ENCODE assay signal across 9 mouse cellular contexts in genomic region chr9:21803986-21804644, GRCm38 (mm10). TPM values are rescaled to one million over a fixed set of nuclear protein-coding genes. Genes with fewer than 3 reads are reported as not detected.
DNase-seq lines count a peak whose midpoint lies in the region; ATAC-seq and TF ChIP-seq lines count a peak whose summit lies in the region.
"Had no signal": no experiment of that assay in that cellular context is flagged by ENCODE, and none has a peak within 500 bp of the region (broad histone marks: within the 10 kb centered on the region; RNA-seq: fewer than 3 reads in every experiment).

No protein-coding gene starts in this region.

- H3K9me3 ChIP-seq in forebrain, embryonic 16.5 days (ENCODE audit: control insufficient read depth, low read length), result no peaks in the 10 kb centered on the region
- H3K9me3 ChIP-seq in lung, embryonic 15.5 days, result no peaks in the 10 kb centered on the region
- H3K9me3 ChIP-seq: liver, embryonic 15.5 days had no signal

- intact Hi-C loops in heart, postnatal 36 days (cut with DNase I), result loop anchor here (1.0 to 5.0 kb wide), 4 partner anchors 17 to 182 kb away; no protein-coding TSS in a partner anchor

- no peak for TF ChIP-seq POLR2A in thymus, adult 2 months (IDR thresholded peaks at IDR 0.05; ENCODE audit: control insufficient read depth, extremely low read depth, insufficient read depth, low read length, poor library complexity)

- H3K36me3 ChIP-seq in forebrain, embryonic 16.5 days (ENCODE audit: control insufficient read depth, insufficient read depth), result no peaks in the 10 kb centered on the region
- peaks cover 30% of the 10 kb centered on the region for H3K36me3 ChIP-seq in lung, embryonic 15.5 days
- no peaks in the 10 kb centered on the region for H3K36me3 ChIP-seq in thymus, adult 2 months (ENCODE audit: control insufficient read depth, insufficient read depth, low read length)
- H3K36me3 ChIP-seq: liver, embryonic 15.5 days had no signal

- no peaks in the 10 kb centered on the region for H3K27me3 ChIP-seq in forebrain, embryonic 16.5 days (replicated peaks; ENCODE audit: control insufficient read depth, insufficient read depth, low read length)
- H3K27me3 ChIP-seq in lung, embryonic 15.5 days, result no peaks in the 10 kb centered on the region
- H3K27me3 ChIP-seq in thymus, adult 2 months (ENCODE audit: control insufficient read depth, insufficient read depth, low read length), result no peaks in the 10 kb centered on the region

- DNase-seq in ES-CJ7 (ENCODE audit: low read depth, low spot score), result peak; percentile 84
- DNase-seq in cerebellum, adult 11-12 months, result peak; percentile 86
- DNase-seq in heart, postnatal 36 days, result peak; percentile 88 to 90
- peak; percentile 71 to 81 for DNase-seq in layer of hippocampus, adult 8-10 months (ENCODE audit: low spot score in 2 of 2)
- peak; percentile 80 for DNase-seq in ovary, adult 18-20 months (ENCODE audit: low spot score)
- peak; percentile 73 for DNase-seq in thymus, adult 2 months

- no peak overlapping the region for H3K4me3 ChIP-seq in forebrain, embryonic 16.5 days (replicated peaks; ENCODE audit: low read length)
- H3K4me3 ChIP-seq in lung, embryonic 15.5 days, result no peak overlapping the region
- no peak overlapping the region for H3K4me3 ChIP-seq in thymus, adult 2 months (ENCODE audit: control insufficient read depth, insufficient read depth, low read length)
- H3K4me3 ChIP-seq: liver, embryonic 15.5 days had no signal

- TF ChIP-seq CTCF in thymus, adult 2 months (IDR thresholded peaks at IDR 0.05; ENCODE audit: borderline replicate concordance, control insufficient read depth, extremely low read depth, insufficient read depth, low read length, poor library complexity), result peak; percentile 81; the same call in 1 of the 2 replicates

- no peak overlapping the region for H3K4me2 ChIP-seq in forebrain, embryonic 16.5 days (ENCODE audit: low read length)
- peak overlapping the region; percentile 34; the same call in 1 of the 2 replicates for H3K4me2 ChIP-seq in lung, embryonic 15.5 days
- H3K4me2 ChIP-seq: liver, embryonic 15.5 days had no signal

- peak; percentile 89 for ATAC-seq in forebrain, embryonic 16.5 days
- peak; percentile 97 for ATAC-seq in lung, embryonic 15.5 days (ENCODE audit: borderline replicate concordance, extremely low read depth, low FRiP score, low TSS enrichment)

- H3K27ac ChIP-seq in forebrain, embryonic 16.5 days (ENCODE audit: low read length), result no peak overlapping the region
- peak overlapping the region; percentile 73 for H3K27ac ChIP-seq in lung, embryonic 15.5 days
- no peak overlapping the region for H3K27ac ChIP-seq in thymus, adult 2 months (ENCODE audit: control insufficient read depth, insufficient read depth, low read length)
- H3K27ac ChIP-seq: liver, embryonic 15.5 days had no signal

- no peak overlapping the region for H3K9ac ChIP-seq in forebrain, embryonic 16.5 days (replicated peaks; ENCODE audit: low read depth, low read length)
- H3K9ac ChIP-seq in lung, embryonic 15.5 days, result no peak overlapping the region
- H3K9ac ChIP-seq: liver, embryonic 15.5 days had no signal

- 0 out of 2 replicates have a peak, but pooled peaks cover 2% of the 10 kb centered on the region for H3K4me1 ChIP-seq in forebrain, embryonic 16.5 days (replicated peaks; ENCODE audit: control insufficient read depth, insufficient read depth, low read length)
- H3K4me1 ChIP-seq in lung, embryonic 15.5 days, result peaks cover 16% of the 10 kb centered on the region
- H3K4me1 ChIP-seq in thymus, adult 2 months (replicated peaks; ENCODE audit: control insufficient read depth, insufficient read depth, low read length), result 0 out of 2 replicates have a peak, but pooled peaks cover 4% of the 10 kb centered on the region

- WGBS in forebrain, embryonic 16.5 days, result 43% methylated on average over 13 of the region's 13 CpGs
- WGBS in lung, embryonic 15.5 days, result 27% methylated on average over 13 of the region's 13 CpGs
- 46% methylated on average over 13 of the region's 13 CpGs for WGBS in thymus, adult 2 months

RNA-seq across cellular contexts. Expression of gene Kank2, which starts 5.6 kb away (rescaled TPM):
- 3.2 and 3.7 TPM in 2 replicates for polyA plus RNA-seq in forebrain, embryonic 16.5 days (2015; fragmentation: Nextera tagmentation; extraction: Ambion mirVana)
- 10 to 100 TPM; 50.5 to 54.2 TPM for total RNA-seq in heart, postnatal 36 days (2021)
- total RNA-seq in layer of hippocampus, adult 8-10 months (2022), result 10 to 100 TPM in 2 of 4 experiments, 1 to 10 TPM in 2; 7.2 to 10.1 (median 9.3) TPM
- 27.7 and 30.0 TPM in 2 replicates for polyA plus RNA-seq in lung, embryonic 15.5 days (2015; fragmentation: Nextera tagmentation; extraction: Ambion mirVana)
- 9.1 and 12.6 TPM in 2 replicates for polyA plus RNA-seq in thymus, adult 2 months (2012; rRNA removed)

RNA-seq across cellular contexts. Expression of gene Angptl8, which starts 31.2 kb away (rescaled TPM):
- polyA plus RNA-seq in forebrain, embryonic 16.5 days (2015; fragmentation: Nextera tagmentation; extraction: Ambion mirVana), result 0.51 TPM in 1 of 2 replicates, not detected in the other
- not detected for total RNA-seq in heart, postnatal 36 days (2021)
- total RNA-seq in layer of hippocampus, adult 8-10 months (2022), result not detected
- polyA plus RNA-seq in lung, embryonic 15.5 days (2015; fragmentation: Nextera tagmentation; extraction: Ambion mirVana), result 2.1 and 2.3 TPM in 2 replicates
- polyA plus RNA-seq in thymus, adult 2 months (2012; rRNA removed), result 4.7 and 6.5 TPM in 2 replicates

RNA-seq across cellular contexts. Expression of gene Spc24, which starts 44.0 kb away (rescaled TPM):
- polyA plus RNA-seq in forebrain, embryonic 16.5 days (2015; fragmentation: Nextera tagmentation; extraction: Ambion mirVana), result 35.1 and 42.8 TPM in 2 replicates
- 1 to 10 TPM; 4.4 to 4.6 TPM for total RNA-seq in heart, postnatal 36 days (2021)
- total RNA-seq in layer of hippocampus, adult 8-10 months (2022), result 1 to 10 TPM in 2 of 4 experiments, under 1 TPM in 2; 0.45 to 4.3 (median 2.1) TPM
- 154 TPM in 2 replicates for polyA plus RNA-seq in lung, embryonic 15.5 days (2015; fragmentation: Nextera tagmentation; extraction: Ambion mirVana)
- 59.0 and 75.8 TPM in 2 replicates for polyA plus RNA-seq in thymus, adult 2 months (2012; rRNA removed)

RNA-seq across cellular contexts. Expression of gene Dock6, which starts 48.3 kb away (rescaled TPM):
- polyA plus RNA-seq in forebrain, embryonic 16.5 days (2015; fragmentation: Nextera tagmentation; extraction: Ambion mirVana), result 11.8 and 12.0 TPM in 2 replicates
- total RNA-seq in heart, postnatal 36 days (2021), result 10 to 100 TPM; 31.0 to 39.1 TPM
- 10 to 100 TPM; 12.7 to 23.0 (median 19.2) TPM for total RNA-seq in layer of hippocampus, adult 8-10 months (2022)
- 62.0 and 68.0 TPM in 2 replicates for polyA plus RNA-seq in lung, embryonic 15.5 days (2015; fragmentation: Nextera tagmentation; extraction: Ambion mirVana)
- polyA plus RNA-seq in thymus, adult 2 months (2012; rRNA removed), result 27.7 and 30.8 TPM in 2 replicates
